Mouse (Mus musculus): ENCODE data around the gene Chat. TPM values are rescaled to one million over a fixed set of nuclear protein-coding genes. Genes with fewer than 3 reads are reported as not detected.

The Chat gene
- polyA plus RNA-seq (2012; rRNA removed): 0.36 and 1.4 TPM in 2 replicates

- no peaks in the 10 kb centered on the region; the same call in 1 of the 2 replicates for H3K4me1 ChIP-seq (ENCODE audit: control insufficient read depth, insufficient read depth, insufficient read length, low read length)
- WGBS: 18% methylated on average over 13 of the region's 13 CpGs
- TF ChIP-seq POLR2A (IDR thresholded peaks at IDR 0.05; ENCODE audit: low read depth, low read length) (no peak), CTCF (IDR thresholded peaks at IDR 0.05; ENCODE audit: extremely low read depth, insufficient read length, insufficient replicate concordance, low read depth, low read length) (no peak)
- no peaks in the 10 kb centered on the region for H3K36me3 ChIP-seq (ENCODE audit: control insufficient read depth, insufficient read depth, low read length)
- H3K4me3 ChIP-seq (ENCODE audit: low read depth, low read length): no peak within 1 kb of the TSS
- no peak within 1 kb of the TSS for H3K27ac ChIP-seq (ENCODE audit: insufficient read depth, low read depth, low read length)
- H3K27me3 ChIP-seq (ENCODE audit: control insufficient read depth, insufficient read depth, low read length): peaks cover 33% of the 10 kb centered on the region
Measured at GRCm38 (mm10) chr14:32465889-32466288, at the start of gene Chat. Chat (minus strand) TSS chr14:32465989.

GRCm38 (mm10) chr14:32513336-32514032 lies 47.7 kb upstream of the Chat start, which contains the start of gene Ercc6:
Ercc6 (plus strand) TSS chr14:32513521.
- WGBS: under 1% methylated on average over 62 of the region's 62 CpGs
- H3K27ac ChIP-seq (ENCODE audit: insufficient read depth, low read depth, low read length): peak within 1 kb of the TSS; percentile 60
- peaks cover 11% of the 10 kb centered on the region for H3K4me1 ChIP-seq (ENCODE audit: control insufficient read depth, insufficient read depth, insufficient read length, low read length)
- no peaks in the 10 kb centered on the region for H3K27me3 ChIP-seq (ENCODE audit: control insufficient read depth, insufficient read depth, low read length)
- TF ChIP-seq POLR2A (IDR thresholded peaks at IDR 0.05; ENCODE audit: low read depth, low read length): peak; percentile 84
- 0 out of 2 replicates have a peak, but pooled peaks have one; percentile 9 for TF ChIP-seq CTCF (IDR thresholded peaks at IDR 0.05; ENCODE audit: extremely low read depth, insufficient read length, insufficient replicate concordance, low read depth, low read length)
- H3K4me3 ChIP-seq (ENCODE audit: low read depth, low read length): peak within 1 kb of the TSS; percentile 88
- H3K36me3 ChIP-seq (ENCODE audit: control insufficient read depth, insufficient read depth, low read length): peaks cover 8% of the 10 kb centered on the region

- H3K27me3 ChIP-seq (ENCODE audit: control insufficient read depth, insufficient read depth, low read length): no peaks in the 10 kb centered on the region
- H3K4me3 ChIP-seq (ENCODE audit: low read depth, low read length): peak overlapping the region; percentile 88
- H3K36me3 ChIP-seq (ENCODE audit: control insufficient read depth, insufficient read depth, low read length): peaks cover 7% of the 10 kb centered on the region
- no peak for TF ChIP-seq POLR2A (IDR thresholded peaks at IDR 0.05; ENCODE audit: low read depth, low read length)
- TF ChIP-seq CTCF (IDR thresholded peaks at IDR 0.05; ENCODE audit: extremely low read depth, insufficient read length, insufficient replicate concordance, low read depth, low read length): no peak
- 31% methylated on average over 9 of the region's 9 CpGs for WGBS
- no peak overlapping the region; the same call in 1 of the 2 replicates for H3K27ac ChIP-seq (ENCODE audit: insufficient read depth, low read depth, low read length)
- peaks cover 12% of the 10 kb centered on the region for H3K4me1 ChIP-seq (ENCODE audit: control insufficient read depth, insufficient read depth, insufficient read length, low read length)
Measured at GRCm38 (mm10) chr14:32512912-32513311, 47.1 kb upstream of the Chat start.

- 90% methylated on average over 6 of the region's 6 CpGs for WGBS
- H3K4me1 ChIP-seq (ENCODE audit: control insufficient read depth, insufficient read depth, insufficient read length, low read length): peaks cover 6% of the 10 kb centered on the region; the same call in 1 of the 2 replicates
- H3K36me3 ChIP-seq (ENCODE audit: control insufficient read depth, insufficient read depth, low read length): no peaks in the 10 kb centered on the region
- no peak overlapping the region for H3K4me3 ChIP-seq (ENCODE audit: low read depth, low read length)
- TF ChIP-seq CTCF (IDR thresholded peaks at IDR 0.05; ENCODE audit: extremely low read depth, insufficient read length, insufficient replicate concordance, low read depth, low read length) (no peak), POLR2A (IDR thresholded peaks at IDR 0.05; ENCODE audit: low read depth, low read length) (no peak)
- no peaks in the 10 kb centered on the region for H3K27me3 ChIP-seq (ENCODE audit: control insufficient read depth, insufficient read depth, low read length)
- H3K27ac ChIP-seq (ENCODE audit: insufficient read depth, low read depth, low read length): no peak overlapping the region
Measured at GRCm38 (mm10) chr14:32509443-32509961, 43.7 kb upstream of the Chat start.

- 33% methylated on average over 10 of the region's 10 CpGs for WGBS
- Histone ChIP-seq H3K36me3 (ENCODE audit: control insufficient read depth, insufficient read depth, low read length) (no peaks in the 10 kb centered on the region), H3K4me3 (ENCODE audit: low read depth, low read length) (no peak overlapping the region), H3K27me3 (ENCODE audit: control insufficient read depth, insufficient read depth, low read length) (no peaks in the 10 kb centered on the region), H3K4me1 (ENCODE audit: control insufficient read depth, insufficient read depth, insufficient read length, low read length) (peaks cover 6% of the 10 kb centered on the region; the same call in 1 of the 2 replicates), H3K27ac (ENCODE audit: insufficient read depth, low read depth, low read length) (no peak overlapping the region)
- TF ChIP-seq CTCF (IDR thresholded peaks at IDR 0.05; ENCODE audit: extremely low read depth, insufficient read length, insufficient replicate concordance, low read depth, low read length) (no peak), POLR2A (IDR thresholded peaks at IDR 0.05; ENCODE audit: low read depth, low read length) (no peak)
Measured at GRCm38 (mm10) chr14:32508105-32508835, 42.5 kb upstream of the Chat start.

- Histone ChIP-seq H3K27ac (ENCODE audit: insufficient read depth, low read depth, low read length) (no peak overlapping the region), H3K36me3 (ENCODE audit: control insufficient read depth, insufficient read depth, low read length) (no peaks in the 10 kb centered on the region), H3K27me3 (ENCODE audit: control insufficient read depth, insufficient read depth, low read length) (no peaks in the 10 kb centered on the region), H3K4me1 (ENCODE audit: control insufficient read depth, insufficient read depth, insufficient read length, low read length) (peaks cover 3% of the 10 kb centered on the region; the same call in 1 of the 2 replicates), H3K4me3 (ENCODE audit: low read depth, low read length) (no peak overlapping the region)
- WGBS: 61% methylated on average over 4 of the region's 4 CpGs
- TF ChIP-seq CTCF (IDR thresholded peaks at IDR 0.05; ENCODE audit: extremely low read depth, insufficient read length, insufficient replicate concordance, low read depth, low read length): no peak
Measured at GRCm38 (mm10) chr14:32507216-32507615, 41.4 kb upstream of the Chat start.

GRCm38 (mm10) chr14:32506329-32506728 lies 40.5 kb upstream of the Chat start:
- TF ChIP-seq CTCF (IDR thresholded peaks at IDR 0.05; ENCODE audit: extremely low read depth, insufficient read length, insufficient replicate concordance, low read depth, low read length) (no peak), POLR2A (IDR thresholded peaks at IDR 0.05; ENCODE audit: low read depth, low read length) (no peak)
- H3K27ac ChIP-seq (ENCODE audit: insufficient read depth, low read depth, low read length): no peak overlapping the region
- no peaks in the 10 kb centered on the region for H3K27me3 ChIP-seq (ENCODE audit: control insufficient read depth, insufficient read depth, low read length)
- H3K4me1 ChIP-seq (ENCODE audit: control insufficient read depth, insufficient read depth, insufficient read length, low read length): peaks cover 3% of the 10 kb centered on the region; the same call in 1 of the 2 replicates
- 88% methylated on average over 10 of the region's 10 CpGs for WGBS
- no peak overlapping the region for H3K4me3 ChIP-seq (ENCODE audit: low read depth, low read length)
- no peaks in the 10 kb centered on the region for H3K36me3 ChIP-seq (ENCODE audit: control insufficient read depth, insufficient read depth, low read length)
